Mouse (Mus musculus): ENCODE data around the gene Slc2a12. TPM values are rescaled to one million over a fixed set of nuclear protein-coding genes. Genes with fewer than 3 reads are reported as not detected.

Slc2a12 gene
- total and polyA plus RNA-seq, 2 experiments from 2014 or later = 6.6 to 7.3 TPM

DNA sequence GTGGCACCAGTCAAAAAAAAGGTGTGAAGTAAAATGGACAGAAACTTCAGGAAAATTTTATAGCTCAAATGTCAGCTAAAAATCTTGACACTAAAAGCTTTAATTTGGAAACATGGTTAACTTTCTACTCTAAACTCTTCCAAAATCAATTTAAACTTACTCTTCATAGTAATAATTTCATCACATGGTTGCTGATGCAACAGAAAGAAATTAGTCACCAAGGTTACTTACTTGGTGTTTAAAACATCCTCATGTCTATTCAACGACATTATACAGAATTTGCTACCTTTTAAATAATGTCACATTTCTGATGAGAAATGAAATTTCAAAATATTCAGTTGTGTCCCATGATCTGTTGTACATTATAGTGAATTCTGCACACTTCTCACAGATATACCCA is 83.4 kb downstream of the Slc2a12 start:
- no peak for TF ChIP-seq CTCF (IDR thresholded peaks at IDR 0.05; ENCODE audit: low read depth)
- DNase-seq (no peak), ATAC-seq (no peak)
- WGBS = 80% methylated on average over 1 of the region's 1 CpGs
- H3K9ac ChIP-seq = no peak overlapping the region
- H3K4me2 ChIP-seq (ENCODE audit: low read depth) = no peak overlapping the region
- H3K27ac ChIP-seq (ENCODE audit: low read depth, low read length) = no peak overlapping the region
- no peak overlapping the region for H3K4me3 ChIP-seq (ENCODE audit: low read depth, low read length)
- no peaks in the 10 kb centered on the region for H3K9me3 ChIP-seq (ENCODE audit: low read length)
- H3K36me3 ChIP-seq (ENCODE audit: insufficient read depth) = no peaks in the 10 kb centered on the region
- peaks cover 25% of the 10 kb centered on the region for H3K4me1 ChIP-seq (ENCODE audit: insufficient read depth)
- no peaks in the 10 kb centered on the region for H3K27me3 ChIP-seq (ENCODE audit: insufficient read depth, low read length)

DNA sequence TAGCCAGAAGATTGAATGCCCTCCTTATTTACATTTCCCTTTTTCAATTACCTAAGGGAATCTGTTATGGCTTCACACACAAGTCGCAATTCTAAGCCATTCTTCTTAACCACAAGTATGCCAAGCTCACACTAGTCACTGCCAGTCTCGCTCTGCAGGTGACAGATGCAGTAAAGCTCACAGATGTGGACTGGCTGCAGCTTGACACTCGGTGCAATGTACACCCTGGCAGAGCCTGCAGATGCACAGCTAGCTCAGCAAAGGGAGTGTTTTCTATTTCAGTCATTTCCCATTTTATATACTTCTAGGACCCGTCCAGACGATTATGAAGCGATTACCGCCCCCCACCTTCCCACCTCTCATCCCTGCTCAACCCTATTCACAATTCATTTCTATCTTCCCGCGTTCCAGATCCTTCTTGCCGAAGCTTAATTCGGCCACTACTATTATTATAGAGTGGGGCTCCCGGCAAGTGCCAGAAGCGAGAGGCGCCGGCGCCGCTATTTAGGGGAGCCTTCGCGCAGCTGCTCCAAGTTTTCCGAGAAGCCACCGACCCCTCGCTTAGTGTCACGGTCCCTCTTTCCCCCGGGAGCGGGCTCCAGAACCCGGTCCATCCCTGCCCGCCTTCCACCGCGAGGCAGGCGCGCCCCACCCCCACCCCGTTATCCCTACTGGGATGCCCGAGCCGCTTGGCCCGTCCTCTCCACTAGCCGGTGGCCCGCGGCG is 85.6 kb downstream of the Slc2a12 start:
- Histone ChIP-seq H3K9ac (peak overlapping the region; percentile 99), H3K27me3 (ENCODE audit: insufficient read depth, low read length) (no peaks in the 10 kb centered on the region), H3K4me3 (ENCODE audit: low read depth, low read length) (peak overlapping the region; percentile 98), H3K36me3 (ENCODE audit: insufficient read depth) (no peaks in the 10 kb centered on the region), H3K4me1 (ENCODE audit: insufficient read depth) (peaks cover 25% of the 10 kb centered on the region), H3K9me3 (ENCODE audit: low read length) (no peaks in the 10 kb centered on the region), H3K4me2 (ENCODE audit: low read depth) (peak overlapping the region; percentile 89), H3K27ac (ENCODE audit: low read depth, low read length) (peak overlapping the region; percentile 98)
- ATAC-seq (peak; percentile 59), DNase-seq (peak; percentile 58)
- 4% methylated on average over 38 of the region's 39 CpGs for WGBS
- no peak for TF ChIP-seq CTCF (IDR thresholded peaks at IDR 0.05; ENCODE audit: low read depth)

DNA sequence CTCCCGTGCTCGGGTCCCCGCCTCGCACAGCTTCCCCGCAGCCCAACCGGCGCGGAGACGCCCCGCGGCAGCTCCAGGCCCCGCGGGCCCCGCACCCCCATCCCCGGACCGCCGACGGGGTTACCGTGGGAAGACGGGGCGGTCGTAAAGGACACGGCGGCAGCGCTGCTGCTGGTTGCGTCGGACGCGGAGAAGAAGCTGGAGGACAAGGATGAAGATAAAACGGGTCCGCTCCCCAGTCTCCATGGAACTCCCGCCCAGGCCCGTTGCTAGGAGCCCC is 86.1 kb downstream of the Slc2a12 start:
- H3K4me3 ChIP-seq (ENCODE audit: low read depth, low read length) = peak overlapping the region; percentile 98
- no peaks in the 10 kb centered on the region for H3K36me3 ChIP-seq (ENCODE audit: insufficient read depth)
- 2% methylated on average over 33 of the region's 33 CpGs for WGBS

GRCm38 (mm10) chr10:22731272-22732093 is 86.7 kb downstream of the Slc2a12 start, which contains the start of gene Tbpl1:
Gene Tbpl1 (minus strand): TSS chr10:22731938.
- H3K4me1 ChIP-seq (ENCODE audit: insufficient read depth) = peaks cover 23% of the 10 kb centered on the region
- ATAC-seq (peak; percentile 99), DNase-seq (peak; percentile 97)
- peak within 1 kb of the TSS; percentile 89 for H3K4me2 ChIP-seq (ENCODE audit: low read depth)
- WGBS = under 1% methylated on average over 77 of the region's 77 CpGs
- TF ChIP-seq CTCF (IDR thresholded peaks at IDR 0.05; ENCODE audit: low read depth) = peak; percentile 26; the same call in 1 of the 2 replicates
- H3K9me3 ChIP-seq (ENCODE audit: low read length) = no peaks in the 10 kb centered on the region
- peak within 1 kb of the TSS; percentile 98 for H3K4me3 ChIP-seq (ENCODE audit: low read depth, low read length)
- H3K36me3 ChIP-seq (ENCODE audit: insufficient read depth) = no peaks in the 10 kb centered on the region
- H3K27ac ChIP-seq (ENCODE audit: low read depth, low read length) = peak within 1 kb of the TSS; percentile 98
- peak within 1 kb of the TSS; percentile 99 for H3K9ac ChIP-seq
- no peaks in the 10 kb centered on the region for H3K27me3 ChIP-seq (ENCODE audit: insufficient read depth, low read length)

More for the DNA sequence above, 86.1 kb downstream of the Slc2a12 start:
- no peak for TF ChIP-seq CTCF (IDR thresholded peaks at IDR 0.05; ENCODE audit: low read depth)
- Histone ChIP-seq H3K4me1 (ENCODE audit: insufficient read depth) (peaks cover 25% of the 10 kb centered on the region), H3K9me3 (ENCODE audit: low read length) (no peaks in the 10 kb centered on the region), H3K9ac (peak overlapping the region; percentile 99), H3K27me3 (ENCODE audit: insufficient read depth, low read length) (no peaks in the 10 kb centered on the region), H3K27ac (ENCODE audit: low read depth, low read length) (peak overlapping the region; percentile 98), H3K4me2 (ENCODE audit: low read depth) (peak overlapping the region; percentile 89)
- peak; percentile 57; the same call in 1 of the 2 replicates for ATAC-seq
- no peak for DNase-seq

DNA sequence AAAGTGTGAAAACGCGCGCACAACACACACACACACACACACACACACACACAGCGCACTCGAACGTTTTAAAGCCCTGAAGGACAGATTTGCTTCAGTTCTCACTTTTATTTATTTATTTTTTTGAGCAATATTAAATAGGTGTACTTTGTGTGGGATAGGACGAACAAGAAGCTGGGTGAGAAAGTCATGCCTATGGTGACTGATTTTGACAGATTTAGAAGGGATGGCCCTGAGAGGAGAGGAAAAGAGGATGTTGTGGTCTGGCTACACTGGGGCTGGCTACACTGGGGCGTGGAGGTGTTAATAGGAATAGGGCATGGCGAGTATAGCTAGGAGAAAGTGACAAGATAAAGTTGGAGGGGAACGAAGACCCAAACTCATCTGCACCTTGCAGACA is 87.4 kb downstream of the Slc2a12 start:
- H3K4me3 ChIP-seq (ENCODE audit: low read depth, low read length) = peak overlapping the region; percentile 98
- WGBS = 60% methylated on average over 10 of the region's 10 CpGs
- TF ChIP-seq CTCF (IDR thresholded peaks at IDR 0.05; ENCODE audit: low read depth) = no peak
- ATAC-seq (no peak), DNase-seq (no peak)
- H3K27ac ChIP-seq (ENCODE audit: low read depth, low read length) = no peak overlapping the region
- no peaks in the 10 kb centered on the region for H3K9me3 ChIP-seq (ENCODE audit: low read length)
- H3K4me1 ChIP-seq (ENCODE audit: insufficient read depth) = peaks cover 16% of the 10 kb centered on the region
- H3K27me3 ChIP-seq (ENCODE audit: insufficient read depth, low read length) = no peaks in the 10 kb centered on the region
- H3K36me3 ChIP-seq (ENCODE audit: insufficient read depth) = no peaks in the 10 kb centered on the region
- H3K4me2 ChIP-seq (ENCODE audit: low read depth) = peak overlapping the region; percentile 89
- H3K9ac ChIP-seq = peak overlapping the region; percentile 99; the same call in 1 of the 2 replicates

GRCm38 (mm10) chr10:22745922-22746321 is 101.1 kb downstream of the Slc2a12 start:
- TF ChIP-seq CTCF (IDR thresholded peaks at IDR 0.05; ENCODE audit: low read depth) = no peak
- Histone ChIP-seq H3K4me1 (ENCODE audit: insufficient read depth) (peaks cover 9% of the 10 kb centered on the region; the same call in 1 of the 2 replicates), H3K9ac (no peak overlapping the region), H3K9me3 (ENCODE audit: low read length) (no peaks in the 10 kb centered on the region), H3K36me3 (ENCODE audit: insufficient read depth) (no peaks in the 10 kb centered on the region), H3K4me2 (ENCODE audit: low read depth) (no peak overlapping the region), H3K27ac (ENCODE audit: low read depth, low read length) (peak overlapping the region; percentile 69), H3K27me3 (ENCODE audit: insufficient read depth, low read length) (no peaks in the 10 kb centered on the region), H3K4me3 (ENCODE audit: low read depth, low read length) (no peak overlapping the region)
- WGBS = 40% methylated on average over 7 of the region's 7 CpGs
- peak; percentile 46 for ATAC-seq
- no peak for DNase-seq

Data from forebrain, postnatal 0 days (tissue).